Mouse (Mus musculus): ENCODE data around the gene Rapgef4.

GRCm38 (mm10) chr2:72173844-72174243, 192.8 kb downstream of the Rapgef4 start:
- TF ChIP-seq TAL1 (conservative IDR thresholded peaks at IDR 0.05; ENCODE audit: low read depth, low read length), result no peak
- TF ChIP-seq CTCF (IDR thresholded peaks at IDR 0.05; ENCODE audit: low read depth, low read length), result no peak
- TF ChIP-seq GATA1 (IDR thresholded peaks at IDR 0.05; ENCODE audit: borderline replicate concordance, low read length), result no peak
- no peak for TF ChIP-seq POLR2AphosphoS5 (IDR thresholded peaks at IDR 0.05; ENCODE audit: insufficient replicate concordance, low read depth, low read length)
- no peak for TF ChIP-seq GATA2 (IDR thresholded peaks at IDR 0.05; ENCODE audit: borderline replicate concordance, low read depth, low read length)
